Mouse (Mus musculus): ENCODE results near the gene Mllt10.
A peak's percentile ranks its signal among the peaks of the same experiment; 100 is the strongest.

The Mllt10 gene

DNA sequence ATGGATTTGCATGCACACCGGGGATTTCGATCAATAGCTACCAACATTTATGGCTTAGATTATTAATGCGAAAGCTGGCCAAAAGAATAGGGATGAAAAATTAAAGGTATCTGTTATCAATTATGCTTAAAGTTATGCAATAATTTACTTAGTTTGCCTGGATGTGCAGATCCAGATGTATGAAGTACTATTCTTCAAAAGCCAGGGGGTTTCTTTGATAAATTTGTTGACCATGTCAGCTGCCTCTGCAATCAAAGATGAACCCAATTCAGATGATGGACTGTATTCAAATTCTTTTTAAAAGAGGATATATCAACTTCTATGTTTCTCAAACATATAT lies 3.2 kb upstream of the Mllt10 start:
- no peak for DNase-seq (ENCODE audit: low spot score)

DNA sequence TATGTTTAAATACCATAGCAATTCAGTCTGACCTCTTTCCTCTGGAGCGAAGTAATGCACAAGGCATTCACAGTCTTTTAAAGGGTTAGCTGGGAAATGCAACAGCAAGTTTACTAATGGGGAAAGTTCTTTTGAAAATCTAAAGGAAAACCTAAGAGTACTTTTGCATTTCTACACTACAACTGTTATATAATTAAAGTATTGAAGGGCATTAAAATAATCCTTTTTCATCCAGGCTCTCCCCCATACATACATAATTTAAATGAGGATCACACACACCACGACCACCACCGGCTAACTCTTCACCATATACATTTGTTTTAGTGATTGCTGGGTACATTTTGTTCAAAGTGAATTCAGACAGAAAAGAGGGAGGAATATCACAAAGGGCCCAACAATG lies 2.5 kb upstream of the Mllt10 start:
- DNase-seq (ENCODE audit: low spot score), result peak; percentile 52

DNA sequence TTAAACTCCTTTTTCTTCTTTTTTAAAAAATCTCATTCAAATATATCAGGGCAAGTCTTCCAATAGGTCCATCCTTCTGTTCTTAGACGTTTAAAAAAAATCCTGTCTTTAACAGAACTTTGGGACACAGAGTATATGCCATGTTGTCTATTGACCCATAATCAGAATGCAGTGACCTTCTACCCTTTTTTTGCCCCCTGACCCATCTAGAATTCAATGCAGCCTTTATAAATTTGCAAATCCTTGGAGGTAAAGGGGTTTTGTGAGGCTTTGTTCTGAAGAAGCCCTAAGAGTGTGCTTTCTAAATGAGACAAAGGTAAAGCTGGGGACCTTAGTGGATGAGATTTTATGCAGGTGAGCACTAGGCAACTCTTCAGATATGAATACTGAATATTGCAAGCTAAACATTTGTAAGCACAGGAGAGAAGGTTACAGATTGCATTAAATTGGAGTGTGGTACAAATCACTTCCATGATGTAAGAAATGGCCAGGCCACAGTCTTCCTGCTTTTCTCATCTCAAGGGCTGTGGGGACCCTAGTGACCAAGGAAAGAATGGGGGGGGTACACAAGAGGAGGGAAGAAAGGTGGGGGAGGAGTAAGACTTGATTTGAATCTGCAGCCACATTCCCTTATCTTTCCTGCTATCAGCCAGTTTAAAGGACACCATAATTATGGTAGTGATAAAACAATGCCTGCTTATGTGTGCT lies 1.6 kb upstream of the Mllt10 start:
- peak; percentile 79 for DNase-seq (ENCODE audit: low spot score)

DNA sequence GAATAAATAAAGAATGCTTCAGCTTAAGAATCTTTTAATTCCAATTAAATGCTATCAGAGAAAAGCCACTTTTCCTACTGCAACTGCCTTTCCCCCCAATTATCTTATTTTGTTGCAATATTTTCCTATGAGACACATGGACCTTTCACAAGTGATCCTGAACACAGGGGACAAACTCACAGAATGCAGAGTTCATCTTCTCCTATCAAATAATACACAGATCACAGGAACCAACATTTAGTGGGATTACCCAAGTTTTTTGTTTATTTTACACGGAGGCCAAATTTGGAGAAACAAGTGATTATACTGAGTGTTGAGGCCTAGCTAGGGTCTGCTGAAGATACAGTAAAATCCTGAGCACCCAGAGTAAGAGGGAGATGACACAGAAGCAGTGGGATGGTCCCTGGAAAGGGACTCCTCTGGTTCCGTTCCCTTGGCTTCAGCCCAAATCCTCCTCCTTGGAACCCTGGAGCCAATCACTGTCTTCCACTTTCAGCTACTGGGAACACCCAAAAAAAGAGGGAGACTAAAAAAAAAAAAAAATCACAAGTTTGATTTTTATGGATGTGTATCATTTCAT lies 996 bp upstream of the Mllt10 start:
- DNase-seq (ENCODE audit: low spot score), result peak; percentile 57

- DNase-seq (ENCODE audit: low spot score), result peak; percentile 98
Measured at GRCm38 (mm10) chr2:18055929-18056785, 1.1 kb downstream of the Mllt10 start.

GRCm38 (mm10) chr2:18056786-18057255 lies 1.8 kb downstream of the Mllt10 start:
- DNase-seq (ENCODE audit: low spot score), result peak; percentile 96

- DNase-seq (ENCODE audit: low spot score), result no peak
Measured at GRCm38 (mm10) chr2:18057336-18058145, 2.5 kb downstream of the Mllt10 start.

DNA sequence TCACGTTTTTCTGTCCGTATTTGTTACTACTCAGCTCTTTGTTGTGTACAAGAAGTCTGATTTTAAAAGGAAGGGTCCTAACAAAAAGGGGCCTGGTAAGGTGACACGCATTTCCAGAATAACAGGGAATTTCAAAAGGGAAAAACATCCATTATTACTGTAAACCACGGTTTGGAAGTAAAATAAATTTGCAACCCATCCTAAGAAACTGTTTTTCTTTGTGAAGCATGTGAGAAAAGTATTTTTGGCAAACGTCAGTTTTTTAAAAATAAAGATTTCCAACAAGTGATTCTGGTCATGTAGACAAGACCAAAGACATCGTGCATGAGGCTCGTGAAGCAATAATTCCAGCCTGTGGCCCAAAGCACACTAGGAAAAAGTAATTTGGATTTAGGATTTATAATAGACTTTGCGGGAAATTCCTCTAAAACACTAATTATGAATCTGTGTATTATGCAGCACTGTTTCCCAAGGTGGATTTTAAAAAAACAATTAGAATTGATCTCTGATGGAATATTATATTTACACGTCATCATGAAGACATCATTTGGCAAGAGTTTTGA lies 3.2 kb downstream of the Mllt10 start:
- DNase-seq (ENCODE audit: low spot score), result peak; percentile 65

GRCm38 (mm10) chr2:18059063-18059462 lies 4.0 kb downstream of the Mllt10 start:
- peak; percentile 62 for DNase-seq (ENCODE audit: low spot score)

- DNase-seq (ENCODE audit: low spot score), result peak; percentile 33
Measured at GRCm38 (mm10) chr2:18059891-18060290, 4.9 kb downstream of the Mllt10 start.

GRCm38 (mm10) chr2:18060396-18060795 lies 5.4 kb downstream of the Mllt10 start:
- peak; percentile 57 for DNase-seq (ENCODE audit: low spot score)

GRCm38 (mm10) chr2:18063763-18064251 lies 8.8 kb downstream of the Mllt10 start:
- DNase-seq (ENCODE audit: low spot score), result peak; percentile 75

DNA sequence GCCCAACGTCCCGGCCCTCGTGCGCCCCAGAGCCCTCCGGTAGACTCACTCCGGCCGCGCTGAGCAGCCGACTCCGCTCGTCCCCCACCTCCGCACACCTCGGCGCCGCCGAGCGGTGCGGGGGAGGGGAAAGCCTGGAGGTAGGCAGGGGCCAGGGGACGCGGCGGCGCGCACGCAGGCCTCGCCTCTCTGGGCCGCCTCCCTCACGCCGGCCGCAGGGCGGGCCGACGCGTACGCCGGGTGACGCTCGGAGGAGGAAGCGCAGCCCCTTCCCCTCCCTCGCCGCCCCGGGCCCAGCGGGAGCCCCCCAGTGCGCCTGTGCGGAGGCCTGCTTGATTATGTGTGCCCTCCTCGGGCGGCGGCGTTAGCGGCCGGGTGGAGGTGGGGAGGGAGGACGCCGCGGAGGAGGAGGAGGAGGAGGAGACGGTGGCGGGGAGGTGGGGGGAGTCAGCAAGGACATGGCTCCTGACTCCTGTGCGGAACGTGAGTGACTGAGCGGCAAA lies 9.4 kb downstream of the Mllt10 start:
- peak; percentile 93 for DNase-seq (ENCODE audit: low spot score)

DNA sequence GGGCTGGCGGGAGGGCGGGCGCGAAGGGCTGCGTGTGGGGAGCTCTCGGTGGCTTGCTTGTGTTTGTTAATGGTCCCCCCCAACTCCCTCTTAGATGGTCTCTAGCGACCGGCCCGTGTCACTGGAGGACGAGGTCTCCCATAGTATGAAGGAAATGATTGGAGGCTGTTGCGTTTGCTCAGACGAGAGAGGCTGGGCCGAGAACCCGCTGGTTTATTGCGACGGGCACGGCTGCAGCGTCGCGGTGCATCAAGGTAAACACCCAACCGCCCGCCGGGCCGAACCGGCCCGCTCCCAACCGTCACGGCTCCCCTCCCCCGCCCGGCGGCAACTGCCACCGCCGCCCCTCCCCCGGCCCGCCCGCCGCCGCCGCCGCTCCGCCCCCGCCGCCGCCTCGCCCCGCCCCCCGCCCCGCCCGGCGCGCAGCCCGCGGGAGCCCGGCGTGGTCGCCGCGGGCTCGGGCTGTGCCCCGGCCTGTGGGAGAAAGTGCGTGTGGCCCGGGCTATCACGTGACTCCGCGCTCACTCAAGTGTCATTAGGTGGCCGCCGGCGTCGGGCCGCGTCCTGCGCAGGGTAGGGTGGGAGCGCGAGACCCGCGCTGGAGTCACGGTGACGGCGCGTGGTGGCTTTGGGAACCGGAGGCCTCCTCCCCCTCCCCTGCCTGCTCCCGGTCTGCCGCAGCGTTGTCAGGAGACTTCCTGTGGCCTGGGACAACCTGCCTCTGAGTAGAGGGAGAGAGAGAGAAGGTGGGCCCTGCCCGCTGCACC lies 10.1 kb downstream of the Mllt10 start:
- DNase-seq (ENCODE audit: low spot score), result peak; percentile 80

GRCm38 (mm10) chr2:18065708-18066030 lies 10.6 kb downstream of the Mllt10 start:
- no peak for DNase-seq (ENCODE audit: low spot score)

DNA sequence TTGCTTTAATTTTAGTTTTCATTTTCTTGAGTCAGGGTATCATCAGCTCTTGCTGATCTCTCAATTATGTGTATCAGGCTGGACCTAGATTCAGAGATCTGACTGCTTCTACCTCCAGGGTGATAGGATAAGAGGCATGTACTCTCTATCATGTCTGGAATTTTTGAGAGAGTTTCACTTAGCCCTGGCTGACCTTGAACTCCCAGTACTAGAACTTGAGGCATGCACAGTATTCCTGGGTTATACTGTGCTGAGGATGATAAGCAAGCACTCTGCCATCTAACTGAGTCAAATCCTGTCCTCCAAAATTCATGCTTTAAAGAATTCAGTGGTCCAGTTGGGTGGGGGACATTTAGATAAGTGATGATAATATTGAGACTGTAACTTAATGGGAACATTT lies 11.4 kb downstream of the Mllt10 start:
- DNase-seq (ENCODE audit: low spot score), result no peak

DNA sequence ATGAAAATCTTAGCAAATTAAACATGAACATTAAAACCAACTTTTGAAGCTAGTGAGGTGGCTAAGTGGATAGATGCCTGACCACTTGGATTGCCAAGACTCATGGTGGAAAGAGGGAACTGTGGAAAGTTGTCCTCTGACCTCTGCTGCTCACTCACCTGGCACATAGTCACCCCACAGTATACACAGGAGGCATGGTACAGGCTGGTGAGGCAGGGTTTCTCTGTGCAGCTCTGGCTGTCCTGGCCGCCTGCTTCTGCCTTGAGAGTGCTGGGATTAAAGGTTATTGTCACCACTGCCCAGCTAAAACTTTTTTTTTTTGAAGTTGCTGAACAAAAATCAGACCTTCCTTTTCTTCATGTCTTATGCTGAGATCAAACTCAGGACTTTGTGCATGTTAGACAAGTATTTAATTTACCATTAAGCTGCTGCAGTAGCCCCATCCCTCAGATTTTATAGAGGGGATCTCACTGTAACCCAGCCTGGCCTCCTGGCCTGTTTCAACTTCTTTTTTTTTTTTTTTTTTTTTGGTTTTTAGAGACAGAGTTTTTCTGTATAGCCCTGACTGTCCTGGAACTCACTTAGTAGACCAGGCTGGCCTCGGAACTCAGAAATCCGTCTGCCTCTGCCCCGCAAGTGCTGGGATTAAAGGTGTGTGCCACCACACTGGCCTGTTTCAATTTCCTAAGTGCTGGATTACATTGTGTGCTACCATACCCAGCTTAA lies 13.2 kb downstream of the Mllt10 start:
- DNase-seq (ENCODE audit: low spot score), result no peak

DNA sequence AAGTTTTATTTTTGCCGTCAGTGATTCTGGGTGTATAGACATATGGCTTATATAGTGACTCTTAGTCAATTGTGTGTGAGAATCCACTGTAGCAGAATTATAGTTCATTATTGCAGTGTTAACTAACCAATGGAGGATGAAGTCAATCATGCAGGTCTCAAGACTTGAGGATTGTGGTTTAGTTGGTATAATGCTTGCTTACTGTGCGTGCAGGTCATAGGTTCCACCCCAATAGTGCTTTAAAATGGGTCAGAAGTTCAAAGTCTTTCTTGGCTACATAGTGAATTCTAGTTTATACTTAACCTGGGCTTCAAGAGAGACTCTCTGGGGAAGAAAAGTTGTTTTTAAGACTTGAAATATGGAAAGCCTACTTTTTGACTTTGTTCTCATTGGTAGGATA lies 16.9 kb downstream of the Mllt10 start:
- DNase-seq (ENCODE audit: low spot score), result no peak

- DNase-seq (ENCODE audit: low spot score), result no peak
Measured at GRCm38 (mm10) chr2:18080182-18080860, 25.3 kb downstream of the Mllt10 start.
